Mouse (Mus musculus) adrenal gland, adult (tissue): ENCODE data around the gene E130114P18Rik.

Source experiments
- DNase-seq, 2 experiments: peaks; one replicate each; pipeline ENCODE4 v3.0.0; 2022 to 2023; ENCODE audit warnings: low spot score in 1 of 2; ENCODE audit not compliant: inconsistent age in 2 of 2

Gene E130114P18Rik

DNA sequence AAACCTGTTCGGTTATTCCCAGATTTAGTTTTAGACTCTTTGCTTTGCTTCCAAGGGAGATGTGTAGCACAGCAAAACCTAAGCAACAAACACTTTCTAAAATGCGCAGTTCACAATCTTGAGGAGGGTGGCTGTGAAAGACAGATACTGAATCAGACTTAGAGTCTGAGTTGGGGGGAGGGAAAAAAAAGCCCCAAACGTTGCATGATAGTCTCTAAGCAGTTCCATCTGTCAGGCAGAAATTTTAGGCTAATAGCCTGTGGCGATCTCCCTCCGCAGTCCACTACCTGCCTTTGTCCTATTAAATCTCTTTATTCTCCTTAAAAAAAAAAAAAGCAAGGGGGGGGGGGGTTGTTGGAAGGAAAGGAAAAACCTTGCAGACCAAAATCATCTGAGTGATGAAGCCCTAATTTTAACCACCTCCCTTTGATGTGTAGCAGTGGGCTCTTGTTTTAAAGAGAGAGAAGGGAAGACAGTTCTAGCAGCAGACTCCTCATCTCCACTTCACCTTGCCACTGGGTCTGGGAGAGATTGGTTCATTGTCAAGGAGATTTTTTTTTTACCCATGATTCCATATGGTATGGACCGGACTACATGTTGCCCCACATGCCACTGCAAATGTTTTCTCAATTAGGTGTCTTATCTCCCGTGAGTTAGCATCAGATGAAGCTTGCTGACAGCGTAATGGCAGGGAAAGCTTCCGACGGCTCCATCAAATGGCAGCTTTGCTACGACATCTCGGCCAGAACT is 196.4 kb downstream of the E130114P18Rik start:
- no peak for DNase-seq

DNA sequence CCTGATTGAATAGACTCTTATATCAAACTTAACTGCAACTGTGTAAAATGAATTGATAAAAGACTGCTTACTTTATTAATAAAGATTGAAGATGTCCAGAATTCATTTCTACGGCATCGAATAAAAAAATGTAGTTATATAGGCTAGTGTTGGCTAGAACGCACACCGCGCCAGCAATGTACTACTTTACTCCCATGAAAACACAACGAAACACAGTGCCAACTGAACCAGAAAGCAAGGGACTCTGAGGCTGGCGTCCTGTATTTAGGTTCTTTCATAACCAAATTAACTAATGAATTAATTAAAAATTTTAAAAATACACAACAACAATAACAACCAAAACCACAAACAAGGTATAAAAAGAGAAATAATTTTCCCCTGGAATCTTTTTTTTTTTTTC is 197.0 kb downstream of the E130114P18Rik start:
- no peak for DNase-seq

DNA sequence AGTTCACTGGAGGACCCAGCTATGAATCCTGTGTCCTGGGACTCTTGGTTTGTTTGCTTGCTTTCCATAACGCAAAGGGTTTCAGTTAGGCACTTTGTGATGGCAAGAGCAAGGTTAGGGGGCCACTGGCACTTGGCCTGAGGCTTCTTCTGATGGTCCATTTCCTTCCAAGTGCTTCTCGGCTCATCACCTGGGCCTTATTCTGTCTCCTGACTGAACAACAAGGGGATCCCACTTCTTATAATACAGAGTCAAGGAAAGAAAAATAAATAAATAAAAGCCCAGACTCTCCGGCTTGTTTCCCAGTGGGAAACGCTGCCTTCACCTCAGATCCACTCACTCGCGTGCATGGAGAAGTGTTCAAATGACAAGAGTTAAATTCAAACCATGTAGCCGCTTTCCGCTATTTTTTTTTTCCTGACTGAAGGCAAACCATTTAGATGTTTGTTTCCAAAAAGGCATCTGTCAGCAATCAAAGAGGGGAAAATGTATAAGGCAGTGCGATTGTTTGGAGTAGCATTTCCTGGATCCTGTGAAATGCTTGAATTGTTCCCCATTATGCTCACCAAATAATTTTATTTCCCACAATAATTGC is 199.2 kb downstream of the E130114P18Rik start:
- DNase-seq: no peak

DNA sequence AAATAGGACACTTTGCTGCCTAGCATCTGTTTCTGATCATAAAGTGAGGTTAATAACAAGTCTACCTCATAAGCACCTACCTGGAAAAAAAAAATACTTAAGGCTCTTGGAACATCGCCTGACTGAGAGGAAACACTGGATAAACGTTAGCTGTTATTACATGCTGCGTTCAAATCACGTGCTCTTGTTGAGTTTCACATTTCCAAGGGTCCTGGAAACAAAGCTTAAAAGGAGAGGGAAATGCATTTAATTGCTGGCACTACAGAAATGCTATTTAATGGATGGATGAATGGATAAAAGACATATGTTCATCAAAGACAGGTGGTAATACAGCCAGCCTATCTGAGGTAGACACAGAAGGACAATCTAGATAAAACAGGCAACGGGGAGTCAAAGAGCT is 200.4 kb downstream of the E130114P18Rik start:
- DNase-seq: no peak

DNA sequence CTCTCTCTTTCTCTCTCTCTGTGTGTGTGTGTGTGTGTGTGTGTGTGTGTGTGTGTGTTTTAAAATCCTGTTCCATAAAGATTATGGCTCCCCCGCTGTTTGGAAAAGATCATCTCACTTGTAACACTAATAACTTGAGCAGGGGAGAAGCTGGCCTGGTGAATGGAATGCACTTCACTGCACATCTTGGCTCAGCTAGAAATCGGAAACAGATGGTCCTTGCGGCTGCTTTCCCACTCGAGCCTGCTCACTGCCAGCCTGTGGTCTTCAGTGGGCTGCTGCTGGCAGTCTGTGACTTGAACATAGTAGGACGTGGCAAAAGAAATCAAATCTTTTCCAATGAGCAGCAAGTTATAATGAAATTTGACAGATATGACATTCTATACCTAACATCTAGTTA is 202.4 kb downstream of the E130114P18Rik start:
- no peak for DNase-seq

- DNase-seq: no peak
Observed at GRCm38 (mm10) chr4:97569320-97569719, 208.6 kb downstream of the E130114P18Rik start.

GRCm38 (mm10) chr4:97564656-97565055 is 213.2 kb downstream of the E130114P18Rik start:
- peak; percentile 9 to 79 for DNase-seq

- no peak for DNase-seq
Observed at GRCm38 (mm10) chr4:97564199-97564598, 213.7 kb downstream of the E130114P18Rik start.

GRCm38 (mm10) chr4:97557585-97557984 is 220.3 kb downstream of the E130114P18Rik start:
- no peak for DNase-seq

GRCm38 (mm10) chr4:97544016-97544415 is 233.9 kb downstream of the E130114P18Rik start:
- DNase-seq: no peak

DNA sequence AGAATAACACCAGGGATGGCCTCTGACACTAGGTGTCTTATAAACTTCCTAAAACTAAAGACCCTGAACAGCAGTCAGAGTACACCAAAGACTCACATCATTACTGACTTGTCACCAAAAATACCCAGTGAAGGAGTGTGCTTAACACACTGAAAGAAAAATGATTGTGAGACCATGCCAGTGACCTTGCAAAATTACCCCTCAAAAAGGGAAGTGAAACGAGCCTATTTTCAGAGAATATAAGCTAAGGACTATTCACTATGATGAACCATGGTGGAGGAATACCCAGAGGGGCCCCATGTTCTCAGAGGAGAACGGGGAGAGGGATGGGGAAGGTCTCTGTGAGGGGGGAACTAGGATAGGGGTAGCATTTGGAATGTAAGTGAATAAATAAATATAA is 245.8 kb downstream of the E130114P18Rik start:
- DNase-seq: no peak

DNA sequence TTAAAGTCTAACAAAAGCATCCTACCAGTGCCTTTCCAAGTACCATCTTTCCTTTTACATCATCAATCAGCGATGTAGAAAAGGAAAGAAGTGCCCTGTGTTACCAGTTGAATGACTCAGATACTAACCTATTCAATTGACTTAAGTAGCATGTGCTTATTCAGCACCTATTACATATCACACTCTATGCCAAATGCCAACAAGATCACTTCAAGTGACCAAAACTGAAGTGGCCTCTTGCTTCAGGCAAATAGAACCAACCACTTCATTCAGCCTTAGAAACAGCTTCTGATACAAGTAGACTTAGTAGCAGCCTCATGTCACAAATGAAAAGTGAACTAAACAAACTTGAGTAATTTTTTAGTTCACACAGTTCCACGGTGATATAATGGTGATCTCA is 249.4 kb downstream of the E130114P18Rik start:
- no peak for DNase-seq
